Mouse (Mus musculus) cerebellum, adult 2 months (tissue): ENCODE data around the gene Syne2. TPM values are rescaled to one million over a fixed set of nuclear protein-coding genes. Genes with fewer than 3 reads are reported as not detected.

Source experiments
- DNase-seq, 2 experiments: peaks; one replicate each; pipeline ENCODE4 v3.0.0; 2021
- H3K27ac ChIP-seq: fragments of 200-500 bp; 2 replicates; pipeline ENCODE4 v1.5.1; 2012; ENCODE audit warnings: low read length, control low read depth, inconsistent platforms; ENCODE audit not compliant: insufficient read depth
- H3K27me3 ChIP-seq: fragments of 200-500 bp; 2 replicates; pipeline ENCODE4 v1.6.1; 2012; ENCODE audit warnings: inconsistent platforms, mild to moderate bottlenecking, low read length, moderate library complexity; ENCODE audit not compliant: control insufficient read depth, insufficient read depth
- H3K4me1 ChIP-seq: fragments of 200-500 bp; 2 replicates; pipeline ENCODE4 v1.6.1; 2011; ENCODE audit warnings: low read length; ENCODE audit not compliant: control insufficient read depth, insufficient read depth
- H3K4me3 ChIP-seq: fragments of 200-500 bp; replicated peaks from 2 replicates; pipeline ENCODE3; 2011; ENCODE audit warnings: mild to moderate bottlenecking, low read depth, low read length, control low read depth; ENCODE audit not compliant: insufficient read depth
- CTCF ChIP-seq: fragments of 200-500 bp; IDR thresholded peaks from 2 replicates; pipeline ENCODE4 v1.5.1; 2011; ENCODE audit warnings: low read depth, mild to moderate bottlenecking, control low read depth, low read length, moderate library complexity, borderline replicate concordance; ENCODE audit not compliant: insufficient read depth
- POLR2A ChIP-seq: fragments of 200-500 bp; IDR thresholded peaks from 2 replicates; pipeline ENCODE4 v1.6.1; 2011; ENCODE audit warnings: low read length, control low read depth, borderline replicate concordance; ENCODE audit not compliant: insufficient read depth
- WGBS: fragments of 180-500 bp; shearing (Covaris S2); methylation state at CpG from one replicate; pipeline ENCODE4 v1.1.7; 2018; 5-methylcytosine and 5-hydroxymethylcytosine counted together
- polyA plus RNA-seq: library from polyadenylated mRNA; depleted of rRNA; stranded (reverse); fragments of >200 nt; gene quantifications from 2 replicates; pipeline ENCODE4 v1.2.3, GENCODE M21; 2012

Gene Syne2
- polyA plus RNA-seq, 1 experiment = 39.3 TPM

DNA sequence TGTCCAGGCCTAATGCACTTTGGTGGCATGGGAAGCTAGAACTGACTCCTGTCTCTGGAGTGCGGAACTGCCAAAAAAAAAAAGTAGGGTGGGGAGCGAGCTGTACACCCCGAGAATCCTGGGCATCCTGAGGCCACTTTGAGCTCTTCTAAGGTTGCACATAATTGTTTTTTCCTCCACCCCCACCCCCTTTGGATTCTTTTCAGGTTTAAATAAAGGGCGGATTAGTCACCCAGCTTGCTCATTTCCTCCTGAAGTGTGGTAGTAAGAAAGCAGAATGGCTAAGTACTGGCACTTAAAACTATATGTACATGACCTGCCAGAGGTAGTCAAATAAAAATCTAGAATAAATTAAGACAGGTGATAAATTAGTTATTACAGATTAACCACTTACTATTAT lies 195.5 kb downstream of the Syne2 start:
- Histone ChIP-seq H3K27me3 (no peaks in the 10 kb centered on the region), H3K4me3 (no peak overlapping the region), H3K27ac (no peak overlapping the region), H3K4me1 (no peaks in the 10 kb centered on the region)
- WGBS = 76% methylated on average over 4 of the region's 4 CpGs
- TF ChIP-seq CTCF (no peak), POLR2A (no peak)
- no peak for DNase-seq

DNA sequence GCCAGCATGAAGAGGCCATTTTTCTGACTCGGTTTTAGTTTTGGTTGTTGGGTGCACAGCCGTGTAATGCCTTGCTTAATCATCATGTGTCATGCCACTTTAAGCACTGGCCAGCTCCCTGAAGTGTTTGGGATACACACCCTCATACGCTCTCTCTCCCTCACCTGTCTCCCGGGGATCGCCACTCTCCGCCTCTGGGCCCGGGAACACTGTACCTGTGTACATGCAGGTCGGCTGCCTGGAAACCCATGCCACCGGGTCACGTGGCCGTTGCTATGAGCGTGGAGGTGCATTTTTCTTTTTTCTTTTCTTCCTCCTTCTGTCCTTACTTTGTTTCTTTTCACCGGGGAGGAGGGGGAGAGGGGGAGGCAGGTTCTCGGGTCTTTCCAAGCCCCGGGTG lies 197.1 kb downstream of the Syne2 start:
- Histone ChIP-seq H3K4me3 (no peak overlapping the region), H3K27me3 (no peaks in the 10 kb centered on the region), H3K27ac (no peak overlapping the region), H3K4me1 (no peaks in the 10 kb centered on the region)
- DNase-seq = no peak
- 72% methylated on average over 15 of the region's 15 CpGs for WGBS
- TF ChIP-seq POLR2A (no peak), CTCF (no peak)

DNA sequence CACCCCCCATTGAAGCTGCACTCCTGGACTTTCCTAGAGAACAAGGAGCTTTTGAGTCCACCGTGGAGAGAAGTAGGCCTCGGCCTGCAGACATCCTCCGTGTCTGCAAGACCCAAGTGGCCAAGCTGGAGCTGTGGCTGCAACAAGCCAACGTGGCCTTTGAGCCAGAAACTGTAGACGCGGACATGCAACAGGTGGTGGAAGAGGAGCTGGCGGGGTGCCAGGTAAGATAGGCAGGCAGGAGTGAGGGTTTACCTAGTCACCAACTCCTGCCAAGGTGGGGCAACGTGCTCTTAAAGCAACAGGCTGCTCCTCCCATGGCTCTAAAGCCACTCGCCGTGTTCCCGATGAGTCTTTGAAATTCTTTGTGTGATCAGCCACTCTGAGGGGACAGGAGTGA lies 197.6 kb downstream of the Syne2 start:
- Histone ChIP-seq H3K4me1 (no peaks in the 10 kb centered on the region), H3K27ac (no peak overlapping the region), H3K4me3 (no peak overlapping the region), H3K27me3 (no peaks in the 10 kb centered on the region)
- TF ChIP-seq POLR2A (no peak), CTCF (0 out of 2 replicates have a peak, but pooled peaks have one; percentile 1)
- peak; percentile 22 to 43 for DNase-seq
- 43% methylated on average over 11 of the region's 11 CpGs for WGBS

DNA sequence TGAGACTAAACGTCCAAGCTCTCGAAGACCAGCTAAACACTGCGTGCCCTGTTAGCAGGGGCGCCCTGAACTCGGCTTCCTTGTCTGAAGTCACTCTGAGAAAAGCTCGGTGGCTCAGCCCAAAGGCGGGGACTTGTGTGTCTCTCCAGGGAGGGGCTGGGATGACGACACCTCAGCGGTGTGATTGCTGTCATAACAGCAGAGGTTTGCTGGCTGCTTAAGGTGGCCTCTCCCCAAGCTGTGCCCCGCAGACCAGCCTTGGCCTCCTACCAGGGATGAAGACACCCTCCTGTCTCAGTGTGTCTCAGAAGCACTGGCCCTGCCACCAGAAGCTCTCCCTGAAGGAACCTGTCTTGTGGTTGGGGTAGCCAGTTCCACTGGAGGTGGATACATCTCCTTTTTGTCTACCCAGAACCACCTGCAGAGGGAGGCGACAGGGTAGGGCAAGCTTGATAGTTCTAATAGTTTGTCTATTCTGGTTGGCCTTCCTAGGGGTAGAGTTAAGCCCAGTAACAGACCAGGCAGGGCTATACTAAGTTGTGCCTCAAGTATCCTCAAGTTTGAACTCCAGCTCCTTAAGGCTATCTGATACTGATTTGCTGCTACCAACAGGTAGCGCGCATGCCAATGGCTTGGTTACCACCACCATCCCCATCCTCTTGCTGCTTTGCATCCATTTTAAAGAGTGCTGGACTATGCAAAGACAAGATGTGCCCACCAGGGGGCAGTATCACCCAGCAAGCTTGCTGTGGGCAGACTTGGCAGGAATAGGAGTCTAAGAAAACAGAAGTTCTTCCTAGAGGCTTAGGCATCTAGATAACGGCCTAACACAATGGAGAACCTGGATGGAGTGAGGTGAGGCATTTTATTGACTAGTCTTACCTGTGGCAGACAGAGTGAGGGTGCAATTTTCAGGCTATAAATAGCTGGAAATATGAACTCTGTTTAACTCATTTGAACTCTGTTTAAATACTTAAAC lies 198.5 kb downstream of the Syne2 start:
- Histone ChIP-seq H3K4me3 (no peak overlapping the region), H3K27me3 (no peaks in the 10 kb centered on the region), H3K27ac (no peak overlapping the region), H3K4me1 (no peaks in the 10 kb centered on the region)
- TF ChIP-seq CTCF = peak; percentile 96
- no peak for TF ChIP-seq POLR2A
- WGBS = 74% methylated on average over 14 of the region's 14 CpGs
- DNase-seq = peak; percentile 68 to 81

DNA sequence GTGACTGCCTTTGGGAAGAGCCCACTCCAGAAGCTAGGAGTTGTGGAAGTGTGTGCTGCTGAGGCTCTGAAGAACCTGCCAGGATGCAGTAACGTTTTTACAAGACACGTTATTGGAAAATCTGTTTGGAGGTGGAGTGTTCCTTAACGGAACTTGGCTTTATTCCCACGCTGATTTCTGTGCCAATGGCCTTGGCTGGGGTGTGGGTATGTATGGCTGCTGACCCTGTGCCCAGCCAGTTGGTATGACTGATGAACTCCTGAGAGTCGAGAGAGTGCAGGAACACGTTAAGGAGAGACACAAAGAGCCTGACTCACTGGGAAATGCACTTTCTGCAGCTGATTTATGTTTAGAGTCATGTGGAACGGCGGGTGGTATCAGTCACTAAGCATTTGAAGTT lies 200.7 kb downstream of the Syne2 start:
- H3K27ac ChIP-seq = no peak overlapping the region
- 27% methylated on average over 8 of the region's 8 CpGs for WGBS
- DNase-seq = peak in 1 of 2 experiments; percentile 8
- H3K4me1 ChIP-seq = no peaks in the 10 kb centered on the region
- no peak overlapping the region for H3K4me3 ChIP-seq
- no peak for TF ChIP-seq POLR2A
- no peaks in the 10 kb centered on the region for H3K27me3 ChIP-seq

DNA sequence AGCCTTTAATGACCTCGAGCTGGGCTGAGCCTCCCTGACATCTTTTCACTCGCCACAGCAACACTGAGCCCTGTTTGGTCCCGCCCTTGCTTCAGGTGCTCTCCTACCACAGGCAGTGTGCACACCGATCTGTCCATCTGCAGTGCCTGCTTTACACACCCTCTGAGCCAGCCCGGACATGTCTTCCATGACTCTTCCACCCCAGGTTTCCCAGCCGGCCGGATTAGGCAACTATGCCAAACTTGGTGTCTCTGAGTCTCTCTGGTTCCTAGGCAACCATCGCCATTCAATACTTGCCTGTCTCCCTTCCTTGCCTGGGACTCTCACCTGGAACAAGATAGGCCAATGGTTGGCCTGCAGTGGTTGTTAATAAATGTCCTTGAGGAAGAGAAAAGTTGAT lies 224.4 kb downstream of the Syne2 start:
- Histone ChIP-seq H3K4me3 (no peak overlapping the region), H3K27me3 (no peaks in the 10 kb centered on the region), H3K27ac (no peak overlapping the region), H3K4me1 (no peaks in the 10 kb centered on the region)
- WGBS = 84% methylated on average over 8 of the region's 8 CpGs
- DNase-seq = no peak
- TF ChIP-seq CTCF (no peak), POLR2A (no peak)

DNA sequence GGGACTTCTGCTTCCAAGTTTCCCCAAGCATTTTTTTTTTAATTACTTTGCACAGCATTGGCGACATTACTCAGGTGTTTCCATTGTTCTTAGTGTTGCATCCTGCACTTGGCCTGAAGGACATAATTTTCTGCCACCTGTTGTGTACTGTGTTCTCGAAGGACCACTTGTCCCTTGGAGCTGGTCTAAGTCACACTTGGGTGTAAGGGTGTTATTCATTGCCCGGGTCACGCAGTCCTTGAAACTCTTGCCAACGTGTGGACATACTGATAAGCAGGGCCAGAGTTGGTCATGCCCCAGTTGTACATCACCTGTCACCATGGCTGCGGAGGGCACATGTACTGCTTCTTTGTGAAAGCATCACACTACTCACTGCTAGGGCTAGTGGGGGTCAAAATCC lies 228.6 kb downstream of the Syne2 start:
- Histone ChIP-seq H3K4me3 (no peak overlapping the region), H3K27me3 (no peaks in the 10 kb centered on the region), H3K27ac (no peak overlapping the region), H3K4me1 (no peaks in the 10 kb centered on the region)
- 97% methylated on average over 6 of the region's 6 CpGs for whole genome bisulfite sequencing
- no peak for DNase-seq
- no peak for TF ChIP-seq POLR2A
- TF ChIP-seq CTCF = no peak

DNA sequence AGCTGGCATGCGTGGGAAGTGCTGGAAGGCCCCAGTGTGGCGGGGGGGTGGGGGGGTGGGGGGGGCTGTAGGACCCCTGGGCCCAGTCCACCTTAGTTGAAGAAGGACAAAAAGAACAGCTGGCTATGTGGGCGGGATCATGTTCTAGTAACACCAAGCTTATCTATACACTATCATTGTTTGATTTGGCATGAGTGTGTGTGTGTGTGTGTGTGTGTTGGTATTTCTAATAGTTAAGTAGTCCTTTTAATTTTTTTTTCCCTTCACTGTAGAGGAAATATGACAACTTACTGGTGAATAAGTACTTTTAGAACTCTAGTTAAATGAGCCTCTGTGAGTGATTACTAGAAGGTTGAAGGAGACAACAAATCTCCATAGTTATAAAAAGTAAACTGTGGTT lies 230.0 kb downstream of the Syne2 start:
- TF ChIP-seq POLR2A (no peak), CTCF (no peak)
- 82% methylated on average over 3 of the region's 3 CpGs for WGBS
- no peak overlapping the region for H3K4me3 ChIP-seq

More for the DNA sequence above, 230.0 kb downstream of the Syne2 start:
- Histone ChIP-seq H3K27ac (no peak overlapping the region), H3K27me3 (no peaks in the 10 kb centered on the region), H3K4me1 (no peaks in the 10 kb centered on the region)
- DNase-seq = no peak
